Mouse (Mus musculus) stomach, postnatal 0 days (tissue): ENCODE results near the gene Plscr4.

Experiments used
- CTCF ChIP-seq: IDR thresholded peaks from 2 replicates; pipeline ENCODE4 v1.5.1; 2016; ENCODE audit warnings: antibody characterized with exemption, low read depth, mild to moderate bottlenecking, moderate library complexity
- EP300 ChIP-seq: optimal IDR thresholded peaks from 2 replicates; pipeline ENCODE3; 2016; ENCODE audit warnings: antibody characterized with exemption

DNA sequence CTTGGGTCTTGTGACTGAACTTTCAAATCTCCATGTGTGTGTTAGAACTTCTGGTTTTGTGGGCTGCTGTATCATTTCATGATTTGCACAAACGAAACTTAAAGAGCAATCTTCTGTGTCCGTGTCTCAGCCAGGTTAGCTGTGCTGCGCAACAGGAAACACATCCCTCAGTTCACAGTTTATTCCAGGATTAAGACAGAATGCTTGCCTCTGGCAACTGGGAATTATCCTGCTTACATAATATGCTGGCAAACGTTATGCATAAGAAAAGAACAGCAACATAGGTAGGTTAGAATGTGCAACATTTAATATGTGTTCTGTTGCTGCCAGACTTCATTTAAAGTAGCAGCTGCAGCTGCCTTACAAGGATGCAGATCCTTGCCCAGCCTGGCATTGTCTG, 10.6 kb downstream of the Plscr4 start:
- TF ChIP-seq CTCF (no peak), EP300 (no peak)
